Mouse (Mus musculus): ENCODE results near the gene Ogfod1. TPM values are rescaled to one million over a fixed set of nuclear protein-coding genes. Genes with fewer than 3 reads are reported as not detected.

Ogfod1 gene
- total and polyA plus RNA-seq, 3 experiments = 11.3 to 30.3 (median 28.0) TPM

DNA sequence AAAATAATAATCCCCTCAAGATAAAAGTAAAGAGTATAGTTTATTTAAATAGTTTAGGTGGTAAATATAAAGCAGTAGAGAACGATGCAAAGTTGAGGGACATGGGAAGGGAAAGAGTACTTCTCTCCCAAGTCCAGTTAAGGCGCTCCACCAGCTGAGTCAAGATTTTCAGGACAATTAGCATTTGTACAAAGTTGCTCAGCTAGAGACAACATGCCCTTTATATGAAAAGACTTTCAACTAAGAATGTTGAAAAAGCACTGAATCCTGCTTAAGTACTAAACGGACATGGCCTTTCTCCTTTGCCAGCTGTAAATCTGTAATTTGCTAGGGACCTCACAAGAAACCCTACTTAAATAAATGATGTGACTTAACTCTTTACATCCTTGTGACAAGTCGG lies 62.0 kb downstream of the Ogfod1 start:
- TF ChIP-seq EP300 (IDR thresholded peaks at IDR 0.05; ENCODE audit: insufficient read depth, low read depth, low read length) (no peak), POLR2A (IDR thresholded peaks at IDR 0.05; ENCODE audit: insufficient read depth, low read depth, low read length) (no peak)
- intact Hi-C loops (cut with DNase I) = loop anchor here (5.0 kb wide), 3 partner anchors 87 to 113 kb away; partner anchors contain the start of genes Amfr and Nup93
- peaks cover 2% of the 10 kb centered on the region; the same call in 1 of the 2 replicates for H3K4me1 ChIP-seq (ENCODE audit: control insufficient read depth, insufficient read depth, low read length)
- no peaks in the 10 kb centered on the region; the same call in 1 of the 2 replicates for H3K79me2 ChIP-seq (replicated peaks; ENCODE audit: control insufficient read depth, insufficient read depth, low read length)
- no peak for DNase-seq
- peak overlapping the region; percentile 70; the same call in 1 of the 2 replicates for H3K4me3 ChIP-seq
- H3K27me3 ChIP-seq (ENCODE audit: control insufficient read depth, insufficient read depth, low read length) = no peaks in the 10 kb centered on the region
- peak overlapping the region; percentile 87 for H3K27ac ChIP-seq
- H3K36me3 ChIP-seq (ENCODE audit: control insufficient read depth, insufficient read depth, low read length) = no peaks in the 10 kb centered on the region
- WGBS = 64% methylated on average over 4 of the region's 4 CpGs
- no peak overlapping the region for H3K9ac ChIP-seq (ENCODE audit: low read depth, low read length)

DNA sequence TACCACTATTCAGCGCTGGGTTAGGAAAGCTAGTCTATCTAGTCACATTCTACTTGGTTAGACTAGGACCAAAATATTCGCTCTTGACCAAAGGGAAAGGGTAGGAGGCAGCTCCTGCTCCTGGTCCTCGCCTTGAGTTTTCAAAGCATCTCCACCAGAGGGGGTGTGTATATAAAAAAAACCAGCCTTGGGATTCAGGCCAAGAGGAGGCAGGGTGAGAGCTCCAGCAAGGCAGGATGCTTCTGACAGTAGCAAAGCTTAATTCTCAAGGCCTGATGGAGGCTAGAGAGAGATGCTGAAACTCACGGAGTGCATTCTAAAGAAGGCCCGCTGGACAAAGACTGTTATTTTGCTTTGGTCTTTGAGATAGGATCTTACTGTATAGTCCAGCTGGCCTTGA lies 67.1 kb downstream of the Ogfod1 start:
- Histone ChIP-seq H3K4me1 (ENCODE audit: control insufficient read depth, insufficient read depth, low read length) (no peaks in the 10 kb centered on the region; the same call in 1 of the 2 replicates), H3K79me2 (replicated peaks; ENCODE audit: control insufficient read depth, insufficient read depth, low read length) (no peaks in the 10 kb centered on the region), H3K4me3 (no peak overlapping the region), H3K27me3 (ENCODE audit: control insufficient read depth, insufficient read depth, low read length) (no peaks in the 10 kb centered on the region), H3K27ac (no peak overlapping the region), H3K9ac (ENCODE audit: low read depth, low read length) (no peak overlapping the region), H3K36me3 (ENCODE audit: control insufficient read depth, insufficient read depth, low read length) (no peaks in the 10 kb centered on the region)
- TF ChIP-seq EP300 (IDR thresholded peaks at IDR 0.05; ENCODE audit: insufficient read depth, low read depth, low read length) = no peak
- 0 out of 2 replicates have a peak, but pooled peaks have one; percentile 13 for TF ChIP-seq CTCF (IDR thresholded peaks at IDR 0.05)
- no peak for TF ChIP-seq POLR2A (IDR thresholded peaks at IDR 0.05; ENCODE audit: insufficient read depth, low read depth, low read length)
- 50% methylated on average over 5 of the region's 5 CpGs for WGBS
- no peak for DNase-seq
- intact Hi-C loops (cut with DNase I) = no loop called here

DNA sequence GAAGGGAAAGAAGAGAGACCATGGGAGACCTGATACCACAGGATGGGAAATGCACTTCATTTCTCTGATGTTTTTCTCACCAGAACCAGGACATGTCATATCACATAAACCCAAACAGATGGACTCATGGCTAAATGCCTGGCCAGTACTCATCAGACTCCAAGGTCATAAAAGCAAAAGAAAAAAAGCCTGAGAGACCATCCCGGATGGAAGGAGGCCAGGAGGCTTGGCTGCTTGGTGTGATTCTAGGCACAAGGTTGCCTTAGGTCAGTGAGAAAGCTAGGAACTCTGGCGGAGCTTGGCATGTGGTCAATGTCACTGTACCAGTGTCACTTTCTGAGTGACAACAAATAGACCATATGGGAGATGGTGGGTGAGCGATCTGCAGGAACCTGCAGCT lies 70.9 kb downstream of the Ogfod1 start:
- Histone ChIP-seq H3K36me3 (ENCODE audit: control insufficient read depth, insufficient read depth, low read length) (no peaks in the 10 kb centered on the region), H3K4me1 (ENCODE audit: control insufficient read depth, insufficient read depth, low read length) (no peaks in the 10 kb centered on the region; the same call in 1 of the 2 replicates), H3K27me3 (ENCODE audit: control insufficient read depth, insufficient read depth, low read length) (no peaks in the 10 kb centered on the region), H3K9ac (ENCODE audit: low read depth, low read length) (no peak overlapping the region), H3K4me3 (no peak overlapping the region), H3K27ac (no peak overlapping the region), H3K79me2 (replicated peaks; ENCODE audit: control insufficient read depth, insufficient read depth, low read length) (no peaks in the 10 kb centered on the region)
- 48% methylated on average over 3 of the region's 3 CpGs for WGBS
- DNase-seq = peak; percentile 33
- TF ChIP-seq POLR2A (IDR thresholded peaks at IDR 0.05; ENCODE audit: insufficient read depth, low read depth, low read length) (no peak), EP300 (IDR thresholded peaks at IDR 0.05; ENCODE audit: insufficient read depth, low read depth, low read length) (no peak), CTCF (IDR thresholded peaks at IDR 0.05) (no peak)
- intact Hi-C loops (cut with DNase I) = no loop called here

DNA sequence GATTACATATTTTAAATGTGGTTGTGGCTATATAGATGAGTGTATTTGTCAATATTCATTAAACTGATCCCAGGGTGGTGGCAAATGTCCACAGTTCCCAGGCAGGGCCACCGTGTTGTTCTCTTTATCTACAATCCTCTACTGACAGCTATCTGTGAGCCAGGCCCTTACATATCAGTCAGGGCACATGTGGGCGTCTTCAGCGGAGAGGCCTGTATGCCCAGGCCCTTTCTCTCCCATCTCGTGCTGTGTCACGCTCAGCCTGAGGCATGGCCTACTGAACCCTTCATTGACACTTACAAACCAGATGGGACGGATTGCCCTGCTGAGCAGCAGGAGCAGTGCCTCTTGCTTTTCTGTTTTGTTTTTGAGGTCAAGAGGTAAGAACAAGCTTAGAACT lies 72.4 kb downstream of the Ogfod1 start:
- H3K4me1 ChIP-seq (ENCODE audit: control insufficient read depth, insufficient read depth, low read length) = no peaks in the 10 kb centered on the region; the same call in 1 of the 2 replicates
- WGBS = 85% methylated on average over 6 of the region's 6 CpGs
- H3K27ac ChIP-seq = no peak overlapping the region
- H3K79me2 ChIP-seq (replicated peaks; ENCODE audit: control insufficient read depth, insufficient read depth, low read length) = no peaks in the 10 kb centered on the region
- TF ChIP-seq POLR2A (IDR thresholded peaks at IDR 0.05; ENCODE audit: insufficient read depth, low read depth, low read length) = no peak
- no peak for TF ChIP-seq EP300 (IDR thresholded peaks at IDR 0.05; ENCODE audit: insufficient read depth, low read depth, low read length)
- TF ChIP-seq CTCF (IDR thresholded peaks at IDR 0.05) = no peak
- H3K9ac ChIP-seq (ENCODE audit: low read depth, low read length) = no peak overlapping the region
- no peak overlapping the region for H3K4me3 ChIP-seq
- H3K36me3 ChIP-seq (ENCODE audit: control insufficient read depth, insufficient read depth, low read length) = no peaks in the 10 kb centered on the region
- intact Hi-C loops (cut with DNase I) = no loop called here
- DNase-seq = no peak
- no peaks in the 10 kb centered on the region for H3K27me3 ChIP-seq (ENCODE audit: control insufficient read depth, insufficient read depth, low read length)

DNA sequence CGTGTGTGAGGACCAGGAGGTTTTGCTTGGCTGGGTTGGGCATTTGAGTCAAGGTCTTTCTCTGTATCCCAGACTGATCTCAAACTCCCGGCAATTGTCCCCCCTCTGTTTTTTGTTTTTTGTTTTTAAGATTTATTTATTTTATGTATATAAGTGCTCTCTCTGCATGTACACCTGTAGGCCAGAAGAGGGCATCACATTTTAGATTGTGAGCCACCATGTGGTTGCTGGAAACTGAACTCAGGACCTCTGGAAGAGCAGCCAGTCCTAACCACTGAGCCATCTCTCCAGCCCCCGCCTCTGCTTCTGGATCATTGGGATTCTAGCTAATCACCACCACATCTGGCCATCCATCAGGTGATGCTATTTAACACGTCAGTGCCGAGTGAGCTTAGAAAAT lies 72.8 kb downstream of the Ogfod1 start:
- no peaks in the 10 kb centered on the region; the same call in 1 of the 2 replicates for H3K4me1 ChIP-seq (ENCODE audit: control insufficient read depth, insufficient read depth, low read length)
- no peak overlapping the region for H3K4me3 ChIP-seq
- no peaks in the 10 kb centered on the region for H3K79me2 ChIP-seq (replicated peaks; ENCODE audit: control insufficient read depth, insufficient read depth, low read length)
- no peak overlapping the region for H3K9ac ChIP-seq (ENCODE audit: low read depth, low read length)
- H3K27me3 ChIP-seq (ENCODE audit: control insufficient read depth, insufficient read depth, low read length) = no peaks in the 10 kb centered on the region
- intact Hi-C loops (cut with DNase I) = loop anchor here (5.0 kb wide), 1 partner anchor 87 kb away; no protein-coding TSS in a partner anchor
- WGBS = 87% methylated on average over 5 of the region's 5 CpGs
- no peak for DNase-seq
- no peaks in the 10 kb centered on the region for H3K36me3 ChIP-seq (ENCODE audit: control insufficient read depth, insufficient read depth, low read length)
- no peak overlapping the region for H3K27ac ChIP-seq
- TF ChIP-seq EP300 (IDR thresholded peaks at IDR 0.05; ENCODE audit: insufficient read depth, low read depth, low read length) = no peak
- 0 out of 2 replicates have a peak, but pooled peaks have one; percentile 6 for TF ChIP-seq CTCF (IDR thresholded peaks at IDR 0.05)

DNA sequence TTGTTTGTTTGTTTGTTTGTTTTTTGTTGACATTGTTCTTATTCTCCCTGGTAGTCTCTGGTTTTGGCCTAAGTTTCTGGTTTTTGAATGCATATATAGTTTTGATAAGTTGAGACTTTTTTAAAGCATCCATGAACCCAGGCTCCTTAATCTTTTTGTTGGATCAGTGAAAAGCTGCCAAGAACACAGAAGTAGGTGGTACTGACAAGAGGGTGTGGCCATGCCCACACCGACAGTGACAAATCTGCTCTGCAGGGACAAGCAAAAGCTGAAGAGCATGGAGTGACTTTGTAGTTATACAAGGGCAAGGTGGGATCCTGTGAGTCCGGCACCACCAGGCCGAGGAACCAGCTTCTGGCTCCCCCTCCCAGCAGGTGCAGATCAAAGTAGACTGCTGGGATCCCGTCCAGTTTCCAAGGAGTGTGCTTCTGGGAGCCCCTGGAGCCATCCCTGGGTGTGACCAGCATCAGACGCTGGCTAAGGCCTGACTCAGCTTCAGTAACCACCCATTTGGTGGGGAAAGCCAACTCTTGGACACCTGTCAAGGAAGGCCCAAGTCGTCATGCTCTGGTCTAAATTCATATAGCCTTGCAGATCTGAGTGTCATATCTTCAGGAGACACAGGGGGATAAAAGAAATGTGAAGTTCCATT lies 73.7 kb downstream of the Ogfod1 start:
- no peak overlapping the region for H3K27ac ChIP-seq
- H3K4me3 ChIP-seq = no peak overlapping the region
- no peak for TF ChIP-seq POLR2A (IDR thresholded peaks at IDR 0.05; ENCODE audit: insufficient read depth, low read depth, low read length)
- TF ChIP-seq EP300 (IDR thresholded peaks at IDR 0.05; ENCODE audit: insufficient read depth, low read depth, low read length) = no peak
- TF ChIP-seq CTCF (IDR thresholded peaks at IDR 0.05) = no peak
- intact Hi-C loops (cut with DNase I) = loop anchor here (5.0 kb wide), 1 partner anchor 87 kb away; no protein-coding TSS in a partner anchor
- 69% methylated on average over 6 of the region's 6 CpGs for WGBS
- no peak for DNase-seq
- H3K27me3 ChIP-seq (ENCODE audit: control insufficient read depth, insufficient read depth, low read length) = no peaks in the 10 kb centered on the region
- H3K36me3 ChIP-seq (ENCODE audit: control insufficient read depth, insufficient read depth, low read length) = no peaks in the 10 kb centered on the region
- no peaks in the 10 kb centered on the region; the same call in 1 of the 2 replicates for H3K4me1 ChIP-seq (ENCODE audit: control insufficient read depth, insufficient read depth, low read length)
- no peaks in the 10 kb centered on the region for H3K79me2 ChIP-seq (replicated peaks; ENCODE audit: control insufficient read depth, insufficient read depth, low read length)
- H3K9ac ChIP-seq (ENCODE audit: low read depth, low read length) = no peak overlapping the region

Measured in heart, adult 2 months (tissue).